Mouse (Mus musculus): ENCODE data around the gene Rps10.

- peak; percentile 54 for TF ChIP-seq CTCF (IDR thresholded peaks at IDR 0.05; ENCODE audit: low read depth)
- no peak for TF ChIP-seq EP300 (optimal IDR thresholded peaks at IDR 0.05)
These were observed 44.5 kb downstream of the Rps10 start for GRCm38 (mm10) chr17:27591826-27592564.

All from stomach, postnatal 0 days (tissue).